Mouse (Mus musculus): Measurements from ENCODE around the gene Fam174b. TPM values are rescaled to one million over a fixed set of nuclear protein-coding genes. Genes with fewer than 3 reads are reported as not detected.

The Fam174b gene
- polyA plus RNA-seq (2015; fragmentation: Nextera tagmentation; extraction: Ambion mirVana), result 63.0 and 64.3 TPM in 2 replicates

- Histone ChIP-seq H3K9me3 (replicated peaks; ENCODE audit: control insufficient read depth, low read length) (no peaks in the 10 kb centered on the region), H3K27ac (ENCODE audit: low read length) (peak within 1 kb of the TSS; percentile 68), H3K4me1 (ENCODE audit: control insufficient read depth, insufficient read depth, low read length) (peaks cover 17% of the 10 kb centered on the region), H3K4me3 (ENCODE audit: low read length) (peak within 1 kb of the TSS; percentile 75), H3K27me3 (ENCODE audit: control insufficient read depth, insufficient read depth, low read length) (peaks cover 11% of the 10 kb centered on the region; the same call in 1 of the 2 replicates), H3K4me2 (ENCODE audit: low read depth, low read length) (peak within 1 kb of the TSS; percentile 90), H3K9ac (ENCODE audit: low read length) (peak within 1 kb of the TSS; percentile 85), H3K36me3 (ENCODE audit: control insufficient read depth, insufficient read depth) (no peaks in the 10 kb centered on the region)
- 1% methylated on average over 91 of the region's 94 CpGs for WGBS
- peak; percentile 80 for ATAC-seq (replicated peaks; ENCODE audit: extremely low read depth, insufficient read depth, low FRiP score)
These were observed at the start of gene Fam174b for GRCm38 (mm10) chr7:73740111-73741035. Gene Fam174b (plus strand): TSS chr7:73740302.

GRCm38 (mm10) chr7:73697092-73697491, 43.0 kb upstream of the Fam174b start:
- H3K36me3 ChIP-seq (ENCODE audit: control insufficient read depth, insufficient read depth), result no peaks in the 10 kb centered on the region
- no peaks in the 10 kb centered on the region for H3K9me3 ChIP-seq (replicated peaks; ENCODE audit: control insufficient read depth, low read length)
- H3K4me1 ChIP-seq (ENCODE audit: control insufficient read depth, insufficient read depth, low read length), result no peaks in the 10 kb centered on the region
- H3K27me3 ChIP-seq (ENCODE audit: control insufficient read depth, insufficient read depth, low read length), result no peaks in the 10 kb centered on the region
- H3K27ac ChIP-seq (ENCODE audit: low read length), result no peak overlapping the region
- H3K9ac ChIP-seq (ENCODE audit: low read length), result no peak overlapping the region
- no peak overlapping the region for H3K4me2 ChIP-seq (ENCODE audit: low read depth, low read length)
- H3K4me3 ChIP-seq (ENCODE audit: low read length), result no peak overlapping the region
- WGBS, result 33% methylated on average over 3 of the region's 3 CpGs
- ATAC-seq (replicated peaks; ENCODE audit: extremely low read depth, insufficient read depth, low FRiP score), result no peak

- no peaks in the 10 kb centered on the region for H3K27me3 ChIP-seq (ENCODE audit: control insufficient read depth, insufficient read depth, low read length)
- H3K4me3 ChIP-seq (ENCODE audit: low read length), result no peak overlapping the region
- H3K4me1 ChIP-seq (ENCODE audit: control insufficient read depth, insufficient read depth, low read length), result no peaks in the 10 kb centered on the region
- H3K9me3 ChIP-seq (replicated peaks; ENCODE audit: control insufficient read depth, low read length), result no peaks in the 10 kb centered on the region
- no peaks in the 10 kb centered on the region for H3K36me3 ChIP-seq (ENCODE audit: control insufficient read depth, insufficient read depth)
- no peak overlapping the region for H3K27ac ChIP-seq (ENCODE audit: low read length)
- no peak overlapping the region for H3K9ac ChIP-seq (ENCODE audit: low read length)
- no peak overlapping the region for H3K4me2 ChIP-seq (ENCODE audit: low read depth, low read length)
- no peak for ATAC-seq (replicated peaks; ENCODE audit: extremely low read depth, insufficient read depth, low FRiP score)
These were observed 35.8 kb upstream of the Fam174b start for GRCm38 (mm10) chr7:73704305-73704704.

- Histone ChIP-seq H3K27me3 (ENCODE audit: control insufficient read depth, insufficient read depth, low read length) (no peaks in the 10 kb centered on the region), H3K36me3 (ENCODE audit: control insufficient read depth, insufficient read depth) (no peaks in the 10 kb centered on the region), H3K4me2 (ENCODE audit: low read depth, low read length) (no peak overlapping the region), H3K4me1 (ENCODE audit: control insufficient read depth, insufficient read depth, low read length) (peaks cover 10% of the 10 kb centered on the region), H3K9ac (ENCODE audit: low read length) (no peak overlapping the region), H3K4me3 (ENCODE audit: low read length) (no peak overlapping the region), H3K27ac (ENCODE audit: low read length) (no peak overlapping the region), H3K9me3 (replicated peaks; ENCODE audit: control insufficient read depth, low read length) (peaks cover 6% of the 10 kb centered on the region)
- WGBS, result 89% methylated on average over 8 of the region's 8 CpGs
- no peak for ATAC-seq (replicated peaks; ENCODE audit: extremely low read depth, insufficient read depth, low FRiP score)
These were observed 26.6 kb upstream of the Fam174b start for GRCm38 (mm10) chr7:73713506-73713905.

GRCm38 (mm10) chr7:73715928-73716749, 24.0 kb upstream of the Fam174b start:
- ATAC-seq (replicated peaks; ENCODE audit: extremely low read depth, insufficient read depth, low FRiP score), result no peak; the same call in 1 of the 2 replicates
- WGBS, result 43% methylated on average over 15 of the region's 15 CpGs
- peaks cover 6% of the 10 kb centered on the region for H3K9me3 ChIP-seq (replicated peaks; ENCODE audit: control insufficient read depth, low read length)
- no peak overlapping the region for H3K9ac ChIP-seq (ENCODE audit: low read length)
- H3K4me2 ChIP-seq (ENCODE audit: low read depth, low read length), result no peak overlapping the region
- H3K27me3 ChIP-seq (ENCODE audit: control insufficient read depth, insufficient read depth, low read length), result no peaks in the 10 kb centered on the region; the same call in 1 of the 2 replicates
- H3K36me3 ChIP-seq (ENCODE audit: control insufficient read depth, insufficient read depth), result no peaks in the 10 kb centered on the region
- H3K27ac ChIP-seq (ENCODE audit: low read length), result no peak overlapping the region
- no peak overlapping the region for H3K4me3 ChIP-seq (ENCODE audit: low read length)
- H3K4me1 ChIP-seq (ENCODE audit: control insufficient read depth, insufficient read depth, low read length), result peaks cover 18% of the 10 kb centered on the region

GRCm38 (mm10) chr7:73716841-73717240, 23.3 kb upstream of the Fam174b start:
- Histone ChIP-seq H3K9me3 (replicated peaks; ENCODE audit: control insufficient read depth, low read length) (peaks cover 6% of the 10 kb centered on the region), H3K9ac (ENCODE audit: low read length) (no peak overlapping the region), H3K4me1 (ENCODE audit: control insufficient read depth, insufficient read depth, low read length) (peaks cover 19% of the 10 kb centered on the region), H3K36me3 (ENCODE audit: control insufficient read depth, insufficient read depth) (no peaks in the 10 kb centered on the region), H3K27me3 (ENCODE audit: control insufficient read depth, insufficient read depth, low read length) (no peaks in the 10 kb centered on the region; the same call in 1 of the 2 replicates), H3K4me2 (ENCODE audit: low read depth, low read length) (no peak overlapping the region), H3K4me3 (ENCODE audit: low read length) (no peak overlapping the region), H3K27ac (ENCODE audit: low read length) (no peak overlapping the region)
- 75% methylated on average over 3 of the region's 3 CpGs for WGBS
- no peak for ATAC-seq (replicated peaks; ENCODE audit: extremely low read depth, insufficient read depth, low FRiP score)

GRCm38 (mm10) chr7:73718031-73718430, 22.1 kb upstream of the Fam174b start:
- Histone ChIP-seq H3K9me3 (replicated peaks; ENCODE audit: control insufficient read depth, low read length) (peaks cover 6% of the 10 kb centered on the region), H3K4me1 (ENCODE audit: control insufficient read depth, insufficient read depth, low read length) (peaks cover 21% of the 10 kb centered on the region), H3K9ac (ENCODE audit: low read length) (no peak overlapping the region), H3K36me3 (ENCODE audit: control insufficient read depth, insufficient read depth) (no peaks in the 10 kb centered on the region), H3K4me3 (ENCODE audit: low read length) (no peak overlapping the region), H3K27ac (ENCODE audit: low read length) (no peak overlapping the region), H3K27me3 (ENCODE audit: control insufficient read depth, insufficient read depth, low read length) (no peaks in the 10 kb centered on the region; the same call in 1 of the 2 replicates), H3K4me2 (ENCODE audit: low read depth, low read length) (peak overlapping the region; percentile 10; the same call in 1 of the 2 replicates)
- 0 out of 2 replicates have a peak, but pooled peaks have one; percentile 39 for ATAC-seq (replicated peaks; ENCODE audit: extremely low read depth, insufficient read depth, low FRiP score)
- WGBS, result 53% methylated on average over 10 of the region's 10 CpGs

- H3K9ac ChIP-seq (ENCODE audit: low read length), result no peak overlapping the region
- no peaks in the 10 kb centered on the region for H3K36me3 ChIP-seq (ENCODE audit: control insufficient read depth, insufficient read depth)
- WGBS, result 38% methylated on average over 5 of the region's 5 CpGs
- H3K4me1 ChIP-seq (ENCODE audit: control insufficient read depth, insufficient read depth, low read length), result peaks cover 22% of the 10 kb centered on the region
- no peaks in the 10 kb centered on the region; the same call in 1 of the 2 replicates for H3K27me3 ChIP-seq (ENCODE audit: control insufficient read depth, insufficient read depth, low read length)
- no peak overlapping the region for H3K4me3 ChIP-seq (ENCODE audit: low read length)
- H3K4me2 ChIP-seq (ENCODE audit: low read depth, low read length), result peak overlapping the region; percentile 10; the same call in 1 of the 2 replicates
- no peak overlapping the region for H3K27ac ChIP-seq (ENCODE audit: low read length)
- H3K9me3 ChIP-seq (replicated peaks; ENCODE audit: control insufficient read depth, low read length), result peaks cover 6% of the 10 kb centered on the region
- no peak for ATAC-seq (replicated peaks; ENCODE audit: extremely low read depth, insufficient read depth, low FRiP score)
These were observed 21.6 kb upstream of the Fam174b start for GRCm38 (mm10) chr7:73718497-73719007.
